Mouse (Mus musculus) hindbrain, postnatal 0 days (tissue): ENCODE measurements around the gene Timeless. TPM values are rescaled to one million over a fixed set of nuclear protein-coding genes. Genes with fewer than 3 reads are reported as not detected.

Source experiments
- ATAC-seq: fragments of 200-750 bp; cut with Nextera tagmentation; 2 replicates; pipeline ENCODE4 v1.8.0; 2017; ENCODE audit warnings: mild to moderate bottlenecking, moderate TSS enrichment, moderate library complexity
- DNase-seq: peaks from one replicate; pipeline ENCODE4 v3.0.0-alpha.2; 2015; ENCODE audit warnings: low spot score
- H3K27ac ChIP-seq: fragments of 300-500 bp; sonication (generic); 2 replicates; pipeline ENCODE4 v1.5.1; 2014; ENCODE audit warnings: mild to moderate bottlenecking
- H3K27me3 ChIP-seq: fragments of 300-500 bp; sonication (generic); 2 replicates; pipeline ENCODE4 v1.6.1; 2014; ENCODE audit warnings: low read length, mixed read lengths; ENCODE audit not compliant: insufficient read depth
- H3K36me3 ChIP-seq: fragments of 300-500 bp; sonication (generic); 2 replicates; pipeline ENCODE4 v1.6.1; 2014; ENCODE audit warnings: low read length, mixed read lengths; ENCODE audit not compliant: insufficient read depth
- H3K4me1 ChIP-seq: fragments of 300-500 bp; sonication (generic); 2 replicates; pipeline ENCODE4 v1.6.1; 2014; ENCODE audit warnings: antibody characterized with exemption, low read length, mixed read lengths; ENCODE audit not compliant: insufficient read depth
- H3K4me2 ChIP-seq: fragments of 300-500 bp; sonication (generic); 2 replicates; pipeline ENCODE4 v1.6.1; 2014; ENCODE audit warnings: low read depth, mild to moderate bottlenecking, low read length, moderate library complexity, mixed read lengths
- H3K4me3 ChIP-seq: fragments of 300-500 bp; sonication (generic); 2 replicates; pipeline ENCODE4 v1.5.1; 2014; ENCODE audit warnings: low read length
- H3K9ac ChIP-seq: fragments of 300-500 bp; sonication (generic); replicated peaks from 2 replicates; pipeline ENCODE4 v1.6.1; 2014; ENCODE audit warnings: mild to moderate bottlenecking, low read length, moderate library complexity, mixed read lengths
- H3K9me3 ChIP-seq: fragments of 300-500 bp; sonication (generic); 2 replicates; pipeline ENCODE4 v1.6.1; 2016; ENCODE audit warnings: low read length, mixed read lengths
- CTCF ChIP-seq: IDR thresholded peaks from 2 replicates; pipeline ENCODE4 v1.5.1; 2016; ENCODE audit warnings: antibody characterized with exemption, control low read depth, low read depth
- WGBS: fragments of 180-500 bp; shearing (Covaris S2); extraction: QIAGEN DNeasy Blood & Tissue Kit; methylation state at CpG from one replicate; pipeline ENCODE4 v1.1.7; 2014; 5-methylcytosine and 5-hydroxymethylcytosine counted together
- polyA plus RNA-seq: library from polyadenylated mRNA; unstranded; fragments of >200 nt; fragmentation: Nextera tagmentation; extraction: Ambion mirVana; gene quantifications from 2 replicates; pipeline ENCODE4 v1.2.1, GENCODE M21; 2015
- total RNA-seq: library from RNA; depleted of rRNA; stranded (reverse); fragments of >200 nt; gene quantifications from 2 replicates; pipeline ENCODE4 v1.2.3, GENCODE M21; 2014

The Timeless gene
- total and polyA plus RNA-seq, 2 experiments from 2014 or later = 15.2 to 15.6 TPM

- WGBS = 79% methylated on average over 4 of the region's 4 CpGs
- DNase-seq = no peak
- no peak for ATAC-seq
These were observed 4.5 kb downstream of the Timeless start for GRCm38 (mm10) chr10:128236321-128236720.

GRCm38 (mm10) chr10:128237807-128238480 is 6.1 kb downstream of the Timeless start:
- H3K9me3 ChIP-seq = no peaks in the 10 kb centered on the region
- no peak overlapping the region for H3K27ac ChIP-seq
- TF ChIP-seq CTCF = no peak
- ATAC-seq (no peak), DNase-seq (peak; percentile 21)
- H3K36me3 ChIP-seq = peaks cover 5% of the 10 kb centered on the region; the same call in 1 of the 2 replicates
- H3K27me3 ChIP-seq = no peaks in the 10 kb centered on the region
- H3K4me2 ChIP-seq = no peak overlapping the region
- no peak overlapping the region for H3K9ac ChIP-seq
- H3K4me3 ChIP-seq = no peak overlapping the region
- no peaks in the 10 kb centered on the region for H3K4me1 ChIP-seq
- 70% methylated on average over 15 of the region's 15 CpGs for WGBS

More at GRCm38 (mm10) chr10:128236321-128236720, 4.5 kb downstream of the Timeless start:
- H3K9ac ChIP-seq = no peak overlapping the region
- H3K4me1 ChIP-seq = no peaks in the 10 kb centered on the region
- H3K9me3 ChIP-seq = no peaks in the 10 kb centered on the region
- H3K4me2 ChIP-seq = no peak overlapping the region
- H3K27me3 ChIP-seq = no peaks in the 10 kb centered on the region
- no peak overlapping the region for H3K4me3 ChIP-seq
- H3K36me3 ChIP-seq = peaks cover 5% of the 10 kb centered on the region; the same call in 1 of the 2 replicates
- no peak overlapping the region for H3K27ac ChIP-seq
- no peak for TF ChIP-seq CTCF

DNA sequence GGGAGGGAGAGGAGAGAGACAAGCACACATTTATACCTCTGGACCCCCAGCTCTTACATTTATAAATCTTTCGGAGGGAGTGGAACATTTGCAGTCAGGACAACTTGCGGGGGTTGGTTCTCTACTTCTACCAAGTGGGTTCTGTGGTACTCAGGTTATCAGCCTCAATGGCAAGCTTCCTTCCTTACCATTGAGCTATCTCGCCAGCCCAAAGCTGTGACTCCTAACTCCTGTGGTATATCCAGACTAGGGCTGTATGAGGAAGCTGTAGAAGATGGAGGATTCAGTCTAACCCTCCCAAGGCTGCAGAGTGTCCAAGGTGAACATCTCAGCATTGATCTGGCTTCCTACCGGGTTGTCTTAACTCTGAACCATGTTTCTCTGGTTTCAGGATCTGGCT is 7.3 kb downstream of the Timeless start:
- Histone ChIP-seq H3K27ac (no peak overlapping the region), H3K9me3 (no peaks in the 10 kb centered on the region), H3K4me1 (no peaks in the 10 kb centered on the region), H3K27me3 (no peaks in the 10 kb centered on the region), H3K4me2 (no peak overlapping the region), H3K9ac (no peak overlapping the region), H3K36me3 (peaks cover 9% of the 10 kb centered on the region), H3K4me3 (no peak overlapping the region)
- no peak for TF ChIP-seq CTCF
- WGBS = 95% methylated on average over 4 of the region's 4 CpGs
- no peak for ATAC-seq
- DNase-seq = no peak

GRCm38 (mm10) chr10:128240131-128240530 is 8.3 kb downstream of the Timeless start:
- H3K4me3 ChIP-seq = no peak overlapping the region
- H3K4me2 ChIP-seq = no peak overlapping the region
- TF ChIP-seq CTCF = no peak
- no peaks in the 10 kb centered on the region for H3K9me3 ChIP-seq
- no peak overlapping the region for H3K9ac ChIP-seq
- DNase-seq (no peak), ATAC-seq (no peak)
- WGBS = 91% methylated on average over 18 of the region's 18 CpGs
- H3K36me3 ChIP-seq = peaks cover 19% of the 10 kb centered on the region
- H3K4me1 ChIP-seq = no peaks in the 10 kb centered on the region
- H3K27me3 ChIP-seq = no peaks in the 10 kb centered on the region
- H3K27ac ChIP-seq = no peak overlapping the region

DNA sequence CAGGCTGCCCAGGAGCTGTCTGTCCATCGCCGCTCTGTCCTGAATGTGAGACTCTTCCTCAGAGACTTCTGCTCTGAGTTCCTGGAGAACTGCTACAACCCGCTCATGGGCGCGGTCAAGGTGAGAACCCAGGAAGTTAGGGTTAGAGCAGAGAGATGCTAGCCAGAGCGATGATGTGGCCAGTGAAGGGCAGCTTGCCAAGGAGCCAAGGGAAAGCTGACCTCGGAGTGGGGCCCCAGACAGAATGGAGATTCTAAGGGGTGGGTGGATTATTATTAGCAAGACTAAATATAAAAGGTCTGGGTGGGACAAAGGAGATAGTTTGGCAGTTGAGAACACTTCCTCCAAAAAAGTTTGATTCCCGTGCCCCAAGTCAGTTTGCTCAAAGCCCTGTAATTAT is 11.4 kb downstream of the Timeless start:
- Histone ChIP-seq H3K36me3 (peaks cover 19% of the 10 kb centered on the region), H3K9me3 (no peaks in the 10 kb centered on the region)
- WGBS = 95% methylated on average over 8 of the region's 8 CpGs

DNA sequence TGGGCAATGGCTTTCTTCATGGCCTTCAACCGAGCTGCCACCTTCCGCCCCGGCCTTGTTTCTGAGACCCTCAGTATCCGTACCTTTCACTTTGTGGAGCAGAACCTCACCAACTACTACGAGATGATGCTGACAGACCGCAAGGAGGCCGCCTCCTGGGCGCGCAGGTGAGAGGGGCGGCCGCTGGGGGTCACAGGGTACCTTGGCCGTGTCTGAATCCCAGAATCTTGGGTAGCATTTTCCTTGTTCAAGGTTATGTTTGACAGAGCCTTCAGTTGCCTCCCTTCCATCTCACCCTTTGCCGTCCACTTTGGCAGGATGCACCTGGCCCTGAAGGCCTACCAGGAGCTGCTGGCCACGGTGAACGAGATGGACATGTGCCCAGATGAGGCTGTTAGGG is 12.3 kb downstream of the Timeless start:
- ATAC-seq (no peak), DNase-seq (no peak)
- 96% methylated on average over 15 of the region's 15 CpGs for WGBS
- no peak overlapping the region for H3K27ac ChIP-seq
- H3K4me1 ChIP-seq = no peaks in the 10 kb centered on the region
- H3K4me2 ChIP-seq = no peak overlapping the region
- no peak overlapping the region for H3K4me3 ChIP-seq
- no peak overlapping the region for H3K9ac ChIP-seq
- TF ChIP-seq CTCF = no peak
- H3K36me3 ChIP-seq = peaks cover 19% of the 10 kb centered on the region
- no peaks in the 10 kb centered on the region for H3K27me3 ChIP-seq
- no peaks in the 10 kb centered on the region for H3K9me3 ChIP-seq

More for the DNA sequence above, 11.4 kb downstream of the Timeless start:
- DNase-seq (no peak), ATAC-seq (no peak)
- no peak for TF ChIP-seq CTCF
- no peaks in the 10 kb centered on the region for H3K27me3 ChIP-seq
- H3K4me2 ChIP-seq = no peak overlapping the region
- H3K4me3 ChIP-seq = no peak overlapping the region
- no peaks in the 10 kb centered on the region for H3K4me1 ChIP-seq
- H3K9ac ChIP-seq = no peak overlapping the region
- no peak overlapping the region for H3K27ac ChIP-seq

DNA sequence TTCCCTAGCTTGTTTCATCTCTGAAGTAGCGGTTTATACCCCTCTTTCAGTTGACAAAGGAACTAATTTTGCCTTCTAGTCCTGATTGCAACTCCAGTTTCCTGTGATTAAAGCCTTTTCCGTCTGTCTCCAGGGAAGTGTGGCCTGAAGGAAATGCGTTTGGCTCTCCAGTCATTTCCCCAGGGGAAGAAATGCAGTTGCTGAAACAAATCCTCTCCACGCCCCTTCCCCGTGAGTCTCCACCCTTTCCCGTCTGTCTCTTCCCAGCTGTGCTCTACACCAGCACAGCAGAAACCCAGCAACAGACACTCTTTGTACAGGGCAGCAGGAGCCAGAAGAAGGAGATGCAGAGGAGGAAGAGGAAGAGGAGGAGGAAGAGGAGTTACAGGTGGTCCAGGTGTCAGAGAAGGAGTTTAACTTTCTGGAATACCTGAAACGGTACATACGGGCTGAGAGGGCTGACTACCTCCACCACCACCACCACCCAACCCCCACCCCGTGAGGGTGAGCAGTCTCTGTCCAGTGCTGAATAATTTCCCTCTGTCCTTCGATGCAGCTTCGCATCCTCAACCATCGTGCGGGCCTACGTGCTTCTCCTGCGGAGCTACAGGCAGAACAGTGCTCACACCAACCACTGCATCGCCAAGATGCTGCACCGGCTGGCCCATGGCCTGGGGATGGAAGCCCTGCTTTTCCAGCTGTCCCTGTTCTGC is 15.3 kb downstream of the Timeless start:
- Histone ChIP-seq H3K9ac (no peak overlapping the region), H3K4me3 (no peak overlapping the region), H3K27ac (no peak overlapping the region), H3K27me3 (no peaks in the 10 kb centered on the region), H3K36me3 (peaks cover 30% of the 10 kb centered on the region), H3K4me2 (no peak overlapping the region), H3K4me1 (no peaks in the 10 kb centered on the region), H3K9me3 (no peaks in the 10 kb centered on the region)
- ATAC-seq = no peak
- 77% methylated on average over 17 of the region's 17 CpGs for WGBS
- TF ChIP-seq CTCF = no peak
- peak; percentile 5 for DNase-seq
